Mouse (Mus musculus) left cerebral cortex, adult 8-10 months (tissue): Measurements from ENCODE around the gene Fry. TPM values are rescaled to one million over a fixed set of nuclear protein-coding genes. Genes with fewer than 3 reads are reported as not detected.

Source experiments
- DNase-seq, 2 experiments: peaks; one replicate each; pipeline ENCODE4 v3.0.0; 2022; ENCODE audit warnings: low spot score in 2 of 2
- total RNA-seq, 4 experiments: library from RNA; stranded (reverse); gene quantifications; 2 replicates each; pipeline ENCODE4 v1.2.4; 2022

Fry gene
- total RNA-seq, 4 experiments from 2014 or later: 162 to 210 (median 176) TPM

DNA sequence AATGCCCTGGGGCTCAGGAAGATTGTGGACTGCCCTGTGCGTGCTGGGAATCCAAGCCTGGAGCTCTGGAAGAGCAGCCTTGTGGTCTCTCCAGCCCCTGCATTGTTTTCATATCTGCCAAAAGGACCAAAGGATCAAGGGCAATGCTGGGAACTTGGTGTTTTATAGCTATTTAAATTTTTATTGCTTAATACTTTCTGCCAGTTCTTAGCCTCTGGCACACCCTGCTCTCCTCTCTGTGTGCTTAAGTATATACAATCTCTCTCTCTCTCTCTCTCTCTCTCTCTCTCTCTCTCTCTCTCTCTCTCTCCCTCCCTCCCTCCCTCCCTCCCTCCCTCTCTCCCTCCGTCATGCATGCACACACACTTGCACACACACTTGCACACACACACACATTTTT, 147.5 kb downstream of the Fry start:
- no peak for DNase-seq

DNA sequence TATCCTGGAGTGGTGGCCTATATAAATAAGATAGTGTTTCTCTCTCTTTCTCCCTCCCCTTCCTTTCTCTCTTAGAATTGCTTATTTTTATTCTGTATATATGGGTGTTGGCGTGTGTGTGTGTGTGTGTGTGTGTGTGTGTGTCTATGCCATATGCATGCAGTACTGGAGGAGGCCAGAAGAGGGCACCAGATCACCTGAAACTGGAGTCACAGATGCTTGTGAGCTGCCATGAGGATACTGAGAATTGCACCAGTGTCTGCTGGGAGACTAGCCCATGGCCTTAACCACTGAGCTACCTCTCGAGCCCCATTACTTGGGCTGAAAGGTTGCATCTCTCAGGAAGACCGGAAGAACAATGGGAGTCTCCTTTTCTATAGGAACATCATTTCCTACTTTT, 149.8 kb downstream of the Fry start:
- DNase-seq: no peak

DNA sequence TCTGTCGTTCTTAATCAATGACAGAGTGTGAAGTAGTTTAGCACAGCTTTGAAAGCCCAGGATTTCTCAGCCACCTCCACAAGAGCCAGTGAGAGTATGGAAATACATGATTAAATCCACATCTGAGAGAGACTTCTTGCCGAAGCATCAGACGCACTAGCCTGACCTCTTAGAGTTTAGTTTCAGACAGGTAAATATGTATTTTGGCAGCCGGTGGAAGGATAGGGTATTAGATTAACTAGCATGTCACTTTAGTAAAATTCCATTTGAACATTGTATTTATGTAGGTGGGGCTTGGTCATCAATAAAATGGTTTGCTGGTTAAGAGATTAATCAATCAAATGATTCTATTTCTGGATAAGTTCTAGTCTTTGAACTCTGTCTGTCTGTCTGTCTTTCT, 152.0 kb downstream of the Fry start:
- no peak for DNase-seq

DNA sequence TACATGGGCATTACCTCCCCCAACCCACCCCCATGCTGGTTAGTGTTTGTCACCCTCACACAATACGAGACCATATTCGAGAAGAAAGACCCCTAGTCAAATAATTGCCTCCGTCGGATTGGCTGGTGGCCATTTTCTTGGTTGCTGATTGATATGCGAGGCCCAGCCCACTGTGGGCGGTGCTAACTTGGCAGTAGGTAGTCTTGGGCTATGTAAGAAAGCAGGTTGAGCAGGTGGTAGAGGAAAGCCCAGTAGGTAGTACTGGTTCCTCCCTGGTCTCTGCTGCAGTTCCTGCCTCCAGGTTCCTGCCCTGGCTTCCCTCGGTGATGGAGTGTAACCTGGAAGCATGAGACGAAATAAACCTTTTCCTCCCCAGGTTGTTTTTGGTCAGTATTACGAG, 153.7 kb downstream of the Fry start:
- DNase-seq: no peak

DNA sequence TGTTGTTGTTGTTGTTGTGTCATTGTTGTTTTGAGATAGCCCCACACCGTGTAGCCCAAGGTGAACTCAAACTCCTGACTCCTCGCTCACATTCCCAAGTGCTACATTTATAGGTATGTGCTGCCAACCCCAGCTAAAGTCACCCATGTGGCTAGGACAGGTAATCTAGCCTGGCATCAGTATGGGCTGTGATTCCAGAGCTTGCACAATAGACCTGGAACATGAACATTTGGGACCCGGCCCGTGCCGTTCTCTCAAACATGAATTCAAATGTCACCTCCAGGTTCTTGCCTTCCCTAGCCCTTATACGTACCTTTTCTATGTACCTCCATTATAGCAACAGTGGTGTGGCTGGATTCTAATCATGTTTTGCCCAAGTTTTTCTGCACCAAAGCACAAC, 156.9 kb downstream of the Fry start:
- DNase-seq: no peak

DNA sequence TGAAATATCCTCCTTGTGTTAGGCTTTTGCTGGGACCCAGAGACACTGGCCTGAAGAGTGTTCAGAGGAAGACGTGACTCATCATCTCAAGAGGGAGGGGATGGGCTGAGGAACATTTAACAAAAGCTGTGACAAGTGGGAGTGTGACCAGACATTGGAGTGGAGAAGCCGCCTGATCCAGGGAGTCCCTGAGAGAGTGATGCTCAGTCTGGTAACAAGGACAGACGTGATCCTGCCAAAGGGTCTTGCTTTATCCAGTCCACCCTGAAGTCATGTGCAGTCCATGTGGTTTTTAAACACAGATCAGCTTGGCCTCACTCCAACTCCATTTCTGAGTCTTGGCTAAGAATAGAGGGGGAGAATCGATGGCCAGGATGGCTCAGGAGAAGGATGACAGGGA, 158.2 kb downstream of the Fry start:
- DNase-seq: peak in 1 of 2 experiments; percentile 58

DNA sequence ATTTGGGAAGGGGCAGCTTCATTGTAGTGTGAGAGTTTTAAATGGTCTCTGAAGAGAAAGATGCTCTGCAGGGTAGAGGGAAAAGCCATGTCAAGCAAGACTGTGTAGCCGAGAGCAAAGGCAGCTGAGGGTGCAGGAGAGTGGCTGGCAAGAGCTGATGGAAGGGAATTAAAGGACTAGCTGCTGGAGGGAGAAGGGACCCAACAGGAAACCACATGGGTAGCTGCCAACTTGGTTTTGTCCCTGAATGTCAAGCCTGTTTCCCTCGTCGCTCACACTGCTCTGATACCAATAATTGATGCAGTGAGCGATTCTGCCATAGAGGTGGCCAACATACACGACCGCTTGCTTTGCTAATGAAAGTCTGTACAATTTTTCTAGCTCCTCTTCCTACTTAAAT, 160.9 kb downstream of the Fry start:
- no peak for DNase-seq

DNA sequence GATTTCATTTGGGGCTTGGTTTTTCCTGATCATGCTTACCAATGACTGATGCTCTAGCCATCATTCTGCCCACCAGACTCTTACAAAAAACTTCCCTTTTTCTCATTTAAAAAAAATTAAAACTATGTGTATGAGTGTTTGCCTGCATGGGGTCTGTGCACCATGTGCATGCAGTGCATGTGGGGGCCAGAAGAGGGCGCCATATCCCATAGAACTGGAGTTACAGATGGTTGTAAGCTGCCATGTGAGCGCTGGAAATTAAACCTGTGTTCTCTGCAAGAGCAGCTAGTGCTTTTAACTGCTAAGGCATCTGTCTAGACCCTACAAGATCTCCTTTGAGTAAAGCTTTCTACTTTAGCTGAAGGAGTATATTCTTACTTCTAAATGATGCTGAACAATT, 162.6 kb downstream of the Fry start:
- DNase-seq: no peak

DNA sequence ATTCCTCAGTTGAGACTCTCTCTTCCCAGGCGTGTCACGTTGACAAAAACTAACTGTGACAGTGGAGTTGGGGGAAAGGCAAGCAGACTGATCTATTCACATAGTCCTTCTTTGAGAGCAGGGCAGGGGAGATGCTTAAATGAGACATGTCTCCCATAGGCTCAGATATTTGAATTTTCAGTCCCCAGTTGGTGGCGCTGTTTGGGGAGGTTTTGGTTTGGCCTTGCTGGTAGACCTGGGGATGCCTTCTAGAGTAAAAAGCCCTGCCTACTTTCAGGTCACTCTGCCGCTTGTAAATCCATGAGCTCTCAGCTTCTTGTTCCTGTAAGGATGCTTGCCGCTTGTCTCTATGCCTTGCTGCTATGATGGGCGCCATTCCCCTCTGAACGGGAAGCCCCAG, 163.6 kb downstream of the Fry start:
- DNase-seq: no peak

DNA sequence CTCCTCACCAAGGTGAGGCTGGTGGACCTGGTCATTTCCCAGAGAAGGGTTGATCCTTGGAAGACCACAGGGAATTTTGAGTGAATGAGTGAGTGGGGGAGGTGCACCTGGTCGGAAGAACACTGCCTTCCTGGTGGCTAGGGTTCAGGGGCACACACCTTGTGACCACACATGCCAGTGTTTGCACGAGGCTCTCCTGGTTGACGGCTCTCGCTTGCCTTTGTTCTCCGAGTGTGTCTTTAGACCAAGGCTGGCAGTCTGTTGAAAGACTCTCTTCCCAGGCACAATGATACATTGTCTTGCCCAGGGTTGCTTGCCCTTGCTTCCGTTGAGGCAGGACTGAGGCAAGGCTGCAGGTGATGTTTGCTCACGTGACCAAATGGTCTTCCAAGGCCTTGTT, 169.5 kb downstream of the Fry start:
- DNase-seq: no peak

DNA sequence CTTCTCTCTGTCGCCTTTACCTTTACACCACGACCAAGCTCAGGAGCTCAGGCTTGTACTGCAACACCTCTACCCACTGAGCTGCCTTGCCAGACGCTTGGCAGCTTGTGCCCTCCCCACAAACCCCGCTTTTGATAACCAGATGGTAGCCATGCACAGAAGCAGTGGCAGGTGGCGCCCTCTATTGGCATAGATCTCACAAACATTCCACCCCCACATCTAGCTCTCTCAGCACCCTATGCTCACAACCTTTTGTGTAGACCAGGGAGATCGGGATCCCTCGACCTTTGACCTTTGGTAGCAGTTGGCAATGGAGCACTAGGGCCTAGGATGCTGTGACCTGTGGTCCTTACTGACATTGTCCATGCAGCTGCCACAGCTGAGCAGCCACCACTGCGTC, 171.2 kb downstream of the Fry start:
- DNase-seq: no peak

DNA sequence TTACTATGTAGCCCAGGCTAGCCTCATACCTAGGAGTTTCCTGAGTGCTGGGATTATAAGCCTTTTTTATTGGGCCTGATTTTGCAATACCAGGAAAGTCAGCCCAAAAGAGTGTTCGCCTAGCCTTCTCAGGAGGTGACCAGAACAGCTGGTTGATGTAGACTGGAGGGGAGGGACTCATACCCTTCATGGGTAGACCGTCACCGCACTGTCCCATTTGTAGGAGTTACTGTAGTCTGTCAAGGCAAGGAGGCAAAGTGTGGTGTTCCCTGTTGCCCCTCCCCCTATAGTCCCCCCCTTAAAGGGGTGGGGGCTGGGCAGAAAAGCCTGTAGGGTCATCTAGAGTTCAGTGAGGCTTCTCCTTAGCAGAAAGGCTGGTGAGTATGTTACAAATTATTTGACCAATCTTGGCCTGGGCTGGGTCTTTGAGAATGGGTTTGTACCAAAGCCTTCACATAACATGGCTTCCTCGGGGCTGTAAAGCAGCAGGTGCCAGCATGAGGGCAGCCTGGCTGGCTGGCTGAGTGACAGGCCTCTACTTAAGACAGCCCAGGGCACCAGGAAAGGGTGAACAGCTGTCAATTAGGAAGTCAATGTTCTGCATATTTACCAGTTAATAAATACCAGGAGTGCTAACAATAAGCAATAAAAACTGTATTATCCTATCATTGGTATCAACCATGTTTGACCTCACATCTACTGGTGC, 172.2 kb downstream of the Fry start:
- no peak for DNase-seq

DNA sequence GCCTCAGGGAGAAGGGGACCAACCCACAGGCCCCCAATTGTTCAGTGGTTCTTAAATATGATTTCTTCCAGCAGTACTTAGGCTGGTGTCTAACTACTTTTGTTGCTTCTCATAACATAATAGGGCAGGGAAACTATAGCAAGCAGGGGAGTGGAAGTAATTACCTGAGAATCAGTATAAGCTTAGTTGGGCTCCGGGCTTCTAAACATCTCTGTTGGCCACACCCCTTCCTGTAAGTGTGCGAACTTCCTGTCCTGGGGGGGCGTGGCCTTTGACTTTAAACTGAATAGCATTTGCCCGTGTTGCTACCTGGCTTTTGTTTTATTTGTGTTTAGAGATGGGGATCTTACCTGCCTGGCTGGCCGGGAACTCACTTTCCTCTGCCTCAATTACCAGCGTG, 172.8 kb downstream of the Fry start:
- DNase-seq: no peak

DNA sequence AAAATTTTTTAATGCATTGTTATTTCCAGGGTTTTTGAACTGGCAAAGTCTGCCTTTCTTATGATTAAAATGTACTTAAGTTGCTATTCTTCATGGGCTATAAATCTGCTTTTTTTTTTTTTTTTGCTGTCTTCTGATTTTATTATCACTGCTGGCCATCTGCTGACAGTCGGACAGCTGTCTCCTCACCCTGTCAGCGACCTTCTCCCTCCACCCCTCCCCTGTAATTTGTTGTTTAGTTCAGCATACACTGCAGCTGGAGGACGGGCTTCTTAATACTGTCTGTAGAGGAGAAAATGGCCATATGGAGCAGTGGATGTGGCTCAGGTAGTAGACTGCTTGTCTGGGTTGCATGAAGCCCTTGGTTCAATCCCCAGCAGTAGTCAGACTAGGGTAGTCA, 173.7 kb downstream of the Fry start:
- DNase-seq: no peak

DNA sequence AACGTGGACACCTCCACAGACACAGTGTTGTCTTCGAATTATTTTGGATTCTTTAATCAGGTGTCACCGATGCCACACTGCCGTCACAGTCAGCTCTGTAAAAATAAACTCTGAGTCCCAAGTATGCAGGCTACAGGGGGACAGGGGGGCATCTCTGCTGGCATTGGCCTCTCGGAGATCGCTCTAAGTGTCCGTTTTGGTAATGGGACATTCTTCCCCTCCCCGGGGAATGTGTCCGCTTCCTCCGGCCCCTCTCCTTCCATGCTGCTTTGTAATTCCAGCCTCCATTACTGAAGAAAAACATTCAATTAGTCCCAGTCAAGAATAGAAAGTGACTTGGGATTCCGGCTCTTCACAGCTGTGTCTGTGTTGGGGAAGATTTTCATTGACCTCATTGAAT, 175.9 kb downstream of the Fry start:
- no peak for DNase-seq

DNA sequence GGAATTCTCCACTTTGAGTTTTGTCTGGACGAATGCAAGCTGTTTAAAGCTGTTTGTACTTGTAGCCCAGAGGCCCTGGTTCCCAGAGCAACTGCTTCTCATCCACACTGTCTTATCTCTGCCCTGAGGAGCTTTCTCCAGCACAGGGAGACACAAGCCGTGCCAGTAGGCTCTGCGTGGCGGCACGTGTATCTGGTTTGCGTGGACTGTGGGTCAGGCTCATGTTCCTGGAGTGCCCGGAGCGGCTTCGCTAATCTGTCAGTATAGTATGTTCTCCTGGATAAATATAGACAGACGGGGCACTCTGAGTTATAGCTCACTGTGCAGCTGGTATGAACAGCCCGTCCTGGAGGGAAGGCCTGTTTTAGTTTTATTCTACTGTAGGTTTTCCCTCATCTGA, 176.7 kb downstream of the Fry start:
- no peak for DNase-seq

DNA sequence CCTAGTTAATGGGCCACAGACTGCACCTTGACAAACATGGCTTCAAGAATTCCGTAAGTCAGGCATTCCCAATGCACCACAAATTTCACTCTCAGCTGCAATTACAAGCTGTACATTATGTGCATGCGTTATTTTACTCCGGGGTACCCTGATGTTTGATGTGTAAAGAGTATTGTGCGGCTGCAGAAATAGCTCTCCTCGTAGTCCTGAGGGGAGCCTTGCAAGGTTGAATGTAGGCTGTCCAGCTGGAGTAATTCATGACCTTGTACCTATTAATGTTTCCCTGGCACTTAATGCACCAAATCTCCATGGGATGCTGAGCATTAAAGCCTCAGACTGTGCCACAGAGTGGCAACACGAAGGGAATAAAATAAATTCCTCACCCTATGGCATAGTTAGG, 180.5 kb downstream of the Fry start:
- DNase-seq: no peak

DNA sequence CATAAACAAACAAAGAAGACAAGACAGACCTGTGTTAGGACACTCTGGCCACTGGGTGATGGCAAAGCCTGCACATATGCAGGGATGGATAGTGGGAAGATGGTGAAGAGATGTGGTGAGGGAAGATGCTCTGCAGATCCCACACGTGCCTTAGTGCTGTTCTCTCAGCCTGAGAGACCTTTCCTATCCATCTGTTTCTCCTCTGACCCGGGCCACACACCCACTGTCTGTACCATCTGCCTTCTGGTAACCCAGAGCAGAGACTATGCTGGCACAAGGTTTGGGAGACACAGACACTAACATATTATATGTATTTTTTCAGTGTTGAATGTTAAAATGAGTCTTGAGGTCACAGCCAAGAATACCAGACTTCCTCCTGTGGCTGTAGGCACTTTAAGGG, 183.7 kb downstream of the Fry start:
- DNase-seq: no peak

DNA sequence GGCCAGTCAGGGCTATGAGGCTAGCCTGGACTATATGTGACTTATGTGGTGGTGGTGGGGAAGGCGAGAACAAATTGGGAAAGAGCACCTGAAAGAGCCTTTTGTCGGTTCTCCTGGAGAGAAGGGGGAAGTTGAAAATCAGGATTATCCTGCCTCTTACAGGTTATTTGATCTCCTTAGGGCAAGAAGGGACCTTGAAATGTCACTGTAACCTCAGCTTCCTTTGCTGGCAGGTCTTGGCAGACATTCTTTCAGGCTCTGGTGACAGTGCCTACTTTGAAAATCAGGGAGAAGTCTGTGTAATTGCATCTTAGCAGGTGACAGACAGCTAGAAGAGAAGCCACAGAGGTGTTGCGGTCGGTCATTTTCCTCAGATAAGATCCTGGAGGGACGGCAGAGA, 184.6 kb downstream of the Fry start:
- DNase-seq: no peak

DNA sequence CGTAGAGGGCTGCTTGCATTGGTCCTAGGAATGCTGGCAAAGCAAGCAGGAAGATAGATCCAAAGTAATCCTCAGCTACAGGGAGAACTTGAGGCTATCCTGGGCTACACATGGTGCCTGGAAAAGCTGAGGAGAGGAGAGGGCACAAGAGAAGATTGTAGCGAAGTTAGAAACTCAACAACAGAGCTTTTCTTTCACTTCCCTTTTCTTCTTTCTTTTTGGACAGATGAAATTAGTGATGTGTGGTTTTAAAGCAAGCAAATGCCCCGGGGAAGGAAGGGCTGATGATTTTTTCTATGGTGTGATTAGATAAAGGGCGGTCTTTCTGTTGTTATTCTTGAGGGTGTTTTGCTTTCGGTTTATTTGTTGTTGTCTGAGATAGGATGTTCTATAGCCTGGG, 188.1 kb downstream of the Fry start:
- no peak for DNase-seq

DNA sequence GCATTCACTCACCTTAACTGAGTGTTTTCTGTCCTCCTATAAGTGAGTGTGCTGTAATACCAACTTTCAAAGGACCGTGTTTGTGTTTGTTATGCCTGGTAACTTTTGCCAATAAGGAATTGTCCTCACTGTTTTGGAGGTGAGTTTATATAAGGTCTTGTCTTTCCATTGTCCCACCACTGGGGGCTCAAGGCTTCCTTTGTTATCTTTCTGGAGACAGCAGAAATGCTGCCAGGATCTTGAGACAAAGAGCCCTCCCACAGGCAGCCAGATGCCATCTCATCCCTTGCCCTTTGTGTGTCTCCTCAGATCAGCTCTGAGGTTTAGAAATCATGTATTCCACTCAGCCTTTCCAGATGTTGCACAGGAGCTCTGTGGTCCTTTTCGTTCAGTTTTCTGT, 194.8 kb downstream of the Fry start:
- no peak for DNase-seq

DNA sequence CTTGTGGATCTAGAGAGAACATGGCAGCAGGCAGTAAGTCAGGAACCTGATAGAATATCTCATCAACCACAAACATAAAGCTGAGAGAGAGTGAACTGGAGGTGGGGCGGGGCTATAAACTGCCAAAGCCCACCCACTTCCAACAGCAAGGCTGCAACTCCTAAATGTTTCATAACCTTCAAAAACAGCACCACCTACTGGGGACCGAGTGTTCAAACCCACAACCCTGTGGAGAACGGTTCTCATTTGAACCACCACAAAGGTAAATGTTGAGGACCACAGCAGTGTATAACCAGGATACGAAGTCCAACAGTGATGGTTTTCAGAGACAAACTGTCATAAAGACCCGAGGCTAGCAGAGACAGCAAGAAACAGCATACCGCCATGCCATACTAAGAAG, 196.1 kb downstream of the Fry start:
- no peak for DNase-seq

DNA sequence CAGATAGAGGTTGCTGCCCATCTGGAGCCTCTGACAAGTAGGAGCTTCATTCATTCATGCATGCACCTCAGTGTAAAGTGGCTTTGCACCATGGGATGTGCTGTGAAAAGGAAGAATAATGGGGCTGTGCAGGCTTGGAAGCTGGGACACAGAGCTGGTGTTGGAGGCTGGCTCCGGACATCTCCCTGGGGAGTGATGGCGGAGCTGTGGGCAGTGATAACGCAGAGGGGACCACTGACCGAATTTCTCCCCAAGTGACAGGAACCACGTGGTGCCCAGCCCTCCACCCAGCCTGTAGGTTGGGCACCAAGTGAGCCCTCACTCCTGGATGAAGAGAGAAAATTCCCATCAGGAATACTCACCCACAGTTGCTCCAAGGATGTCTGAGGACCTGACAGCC, 207.0 kb downstream of the Fry start:
- no peak for DNase-seq

DNA sequence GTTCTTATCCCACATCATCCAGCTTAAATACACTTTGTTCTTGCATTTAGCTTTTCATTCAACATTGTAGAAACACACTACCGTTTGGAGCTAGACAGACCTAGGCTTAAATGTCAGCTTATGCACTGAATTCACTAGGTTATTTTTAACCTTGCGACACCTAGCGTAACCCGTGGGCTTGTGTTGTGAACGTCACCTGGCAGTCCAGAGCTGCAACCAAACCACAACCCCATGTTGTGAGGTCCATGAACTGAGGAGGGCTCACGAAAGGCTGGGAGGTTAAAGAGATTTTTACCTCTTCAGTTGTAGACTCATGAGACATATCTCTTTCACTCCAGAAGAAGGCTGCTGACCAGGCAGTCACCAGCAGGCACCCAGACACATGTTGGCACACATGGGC, 210.2 kb downstream of the Fry start:
- no peak for DNase-seq
